Mouse (Mus musculus): Measurements from ENCODE around the gene Smtnl2. TPM values are rescaled to one million over a fixed set of nuclear protein-coding genes. Genes with fewer than 3 reads are reported as not detected.

The Smtnl2 gene
- polyA plus RNA-seq, 1 experiment from 2014 or later, result 4.9 TPM

GRCm38 (mm10) chr11:72408451-72409170 lies 2.9 kb downstream of the Smtnl2 start:
- peaks cover 11% of the 10 kb centered on the region for H3K4me1 ChIP-seq (ENCODE audit: control insufficient read depth, low read depth, low read length)
- peaks cover 15% of the 10 kb centered on the region for H3K27me3 ChIP-seq (ENCODE audit: control insufficient read depth, insufficient read depth, low read depth, low read length)
- no peak overlapping the region for H3K4me2 ChIP-seq (ENCODE audit: low read depth, low read length)
- H3K36me3 ChIP-seq (ENCODE audit: control insufficient read depth, insufficient read depth), result no peaks in the 10 kb centered on the region
- ATAC-seq (ENCODE audit: low read depth), result no peak
- no peak overlapping the region for H3K9ac ChIP-seq (ENCODE audit: low read depth, low read length)
- no peaks in the 10 kb centered on the region for H3K9me3 ChIP-seq (replicated peaks; ENCODE audit: control insufficient read depth, low read length)
- no peak overlapping the region for H3K27ac ChIP-seq (ENCODE audit: low read length)
- H3K4me3 ChIP-seq (ENCODE audit: low read depth, low read length), result no peak overlapping the region
- 68% methylated on average over 9 of the region's 9 CpGs for WGBS (ENCODE audit: insufficient replicate concordance)

GRCm38 (mm10) chr11:72407574-72407973 lies 3.9 kb downstream of the Smtnl2 start:
- Histone ChIP-seq H3K4me1 (ENCODE audit: control insufficient read depth, low read depth, low read length) (peaks cover 11% of the 10 kb centered on the region), H3K27me3 (ENCODE audit: control insufficient read depth, insufficient read depth, low read depth, low read length) (peaks cover 15% of the 10 kb centered on the region)
- ATAC-seq (ENCODE audit: low read depth), result no peak

GRCm38 (mm10) chr11:72407081-72407480 lies 4.4 kb downstream of the Smtnl2 start:
- Histone ChIP-seq H3K4me3 (ENCODE audit: low read depth, low read length) (no peak overlapping the region), H3K27ac (ENCODE audit: low read length) (no peak overlapping the region), H3K27me3 (ENCODE audit: control insufficient read depth, insufficient read depth, low read depth, low read length) (peaks cover 14% of the 10 kb centered on the region), H3K4me2 (ENCODE audit: low read depth, low read length) (no peak overlapping the region), H3K36me3 (ENCODE audit: control insufficient read depth, insufficient read depth) (no peaks in the 10 kb centered on the region), H3K9me3 (replicated peaks; ENCODE audit: control insufficient read depth, low read length) (no peaks in the 10 kb centered on the region), H3K9ac (ENCODE audit: low read depth, low read length) (no peak overlapping the region), H3K4me1 (ENCODE audit: control insufficient read depth, low read depth, low read length) (peaks cover 11% of the 10 kb centered on the region)
- WGBS (ENCODE audit: insufficient replicate concordance), result 22% methylated on average over 3 of the region's 3 CpGs
- ATAC-seq (ENCODE audit: low read depth), result no peak

More at GRCm38 (mm10) chr11:72407574-72407973, 3.9 kb downstream of the Smtnl2 start:
- Histone ChIP-seq H3K4me2 (ENCODE audit: low read depth, low read length) (no peak overlapping the region), H3K4me3 (ENCODE audit: low read depth, low read length) (no peak overlapping the region), H3K9ac (ENCODE audit: low read depth, low read length) (no peak overlapping the region), H3K27ac (ENCODE audit: low read length) (no peak overlapping the region), H3K9me3 (replicated peaks; ENCODE audit: control insufficient read depth, low read length) (no peaks in the 10 kb centered on the region), H3K36me3 (ENCODE audit: control insufficient read depth, insufficient read depth) (no peaks in the 10 kb centered on the region)
- WGBS (ENCODE audit: insufficient replicate concordance), result 13% methylated on average over 7 of the region's 7 CpGs

GRCm38 (mm10) chr11:72406079-72406675 lies 5.3 kb downstream of the Smtnl2 start:
- Histone ChIP-seq H3K27me3 (ENCODE audit: control insufficient read depth, insufficient read depth, low read depth, low read length) (peaks cover 5% of the 10 kb centered on the region; the same call in 1 of the 2 replicates), H3K36me3 (ENCODE audit: control insufficient read depth, insufficient read depth) (no peaks in the 10 kb centered on the region), H3K4me2 (ENCODE audit: low read depth, low read length) (no peak overlapping the region), H3K9me3 (replicated peaks; ENCODE audit: control insufficient read depth, low read length) (no peaks in the 10 kb centered on the region), H3K4me1 (ENCODE audit: control insufficient read depth, low read depth, low read length) (peaks cover 2% of the 10 kb centered on the region), H3K9ac (ENCODE audit: low read depth, low read length) (no peak overlapping the region), H3K27ac (ENCODE audit: low read length) (no peak overlapping the region), H3K4me3 (ENCODE audit: low read depth, low read length) (no peak overlapping the region)
- ATAC-seq (ENCODE audit: low read depth), result no peak
- 52% methylated on average over 8 of the region's 8 CpGs for WGBS (ENCODE audit: insufficient replicate concordance)

GRCm38 (mm10) chr11:72405532-72405931 lies 6.0 kb downstream of the Smtnl2 start:
- no peaks in the 10 kb centered on the region; the same call in 1 of the 2 replicates for H3K4me1 ChIP-seq (ENCODE audit: control insufficient read depth, low read depth, low read length)
- no peak overlapping the region for H3K27ac ChIP-seq (ENCODE audit: low read length)
- no peak overlapping the region for H3K4me2 ChIP-seq (ENCODE audit: low read depth, low read length)
- H3K9me3 ChIP-seq (replicated peaks; ENCODE audit: control insufficient read depth, low read length), result no peaks in the 10 kb centered on the region
- H3K9ac ChIP-seq (ENCODE audit: low read depth, low read length), result no peak overlapping the region
- no peaks in the 10 kb centered on the region for H3K36me3 ChIP-seq (ENCODE audit: control insufficient read depth, insufficient read depth)
- no peak for ATAC-seq (ENCODE audit: low read depth)
- H3K27me3 ChIP-seq (ENCODE audit: control insufficient read depth, insufficient read depth, low read depth, low read length), result peaks cover under 1% of the 10 kb centered on the region; the same call in 1 of the 2 replicates
- no peak overlapping the region for H3K4me3 ChIP-seq (ENCODE audit: low read depth, low read length)
- WGBS (ENCODE audit: insufficient replicate concordance), result 57% methylated on average over 4 of the region's 4 CpGs

- Histone ChIP-seq H3K9ac (ENCODE audit: low read depth, low read length) (no peak overlapping the region), H3K4me1 (ENCODE audit: control insufficient read depth, low read depth, low read length) (no peaks in the 10 kb centered on the region; the same call in 1 of the 2 replicates), H3K9me3 (replicated peaks; ENCODE audit: control insufficient read depth, low read length) (no peaks in the 10 kb centered on the region), H3K36me3 (ENCODE audit: control insufficient read depth, insufficient read depth) (no peaks in the 10 kb centered on the region), H3K27ac (ENCODE audit: low read length) (no peak overlapping the region), H3K4me3 (ENCODE audit: low read depth, low read length) (no peak overlapping the region), H3K4me2 (ENCODE audit: low read depth, low read length) (no peak overlapping the region), H3K27me3 (ENCODE audit: control insufficient read depth, insufficient read depth, low read depth, low read length) (no peaks in the 10 kb centered on the region)
- no peak for ATAC-seq (ENCODE audit: low read depth)
- WGBS (ENCODE audit: insufficient replicate concordance), result 66% methylated on average over 12 of the region's 12 CpGs
Observed at GRCm38 (mm10) chr11:72402969-72403368, 8.5 kb downstream of the Smtnl2 start.

GRCm38 (mm10) chr11:72402017-72402416 lies 9.5 kb downstream of the Smtnl2 start:
- no peak for ATAC-seq (ENCODE audit: low read depth)
- Histone ChIP-seq H3K4me3 (ENCODE audit: low read depth, low read length) (no peak overlapping the region), H3K4me2 (ENCODE audit: low read depth, low read length) (no peak overlapping the region)

GRCm38 (mm10) chr11:72401068-72401467 lies 10.4 kb downstream of the Smtnl2 start:
- Histone ChIP-seq H3K4me2 (ENCODE audit: low read depth, low read length) (no peak overlapping the region), H3K4me3 (ENCODE audit: low read depth, low read length) (no peak overlapping the region), H3K9ac (ENCODE audit: low read depth, low read length) (no peak overlapping the region), H3K4me1 (ENCODE audit: control insufficient read depth, low read depth, low read length) (no peaks in the 10 kb centered on the region), H3K36me3 (ENCODE audit: control insufficient read depth, insufficient read depth) (no peaks in the 10 kb centered on the region), H3K9me3 (replicated peaks; ENCODE audit: control insufficient read depth, low read length) (no peaks in the 10 kb centered on the region), H3K27ac (ENCODE audit: low read length) (no peak overlapping the region), H3K27me3 (ENCODE audit: control insufficient read depth, insufficient read depth, low read depth, low read length) (no peaks in the 10 kb centered on the region)
- 78% methylated on average over 12 of the region's 12 CpGs for WGBS (ENCODE audit: insufficient replicate concordance)
- no peak for ATAC-seq (ENCODE audit: low read depth)

More at GRCm38 (mm10) chr11:72402017-72402416, 9.5 kb downstream of the Smtnl2 start:
- H3K9ac ChIP-seq (ENCODE audit: low read depth, low read length), result no peak overlapping the region
- H3K27me3 ChIP-seq (ENCODE audit: control insufficient read depth, insufficient read depth, low read depth, low read length), result no peaks in the 10 kb centered on the region
- no peak overlapping the region for H3K27ac ChIP-seq (ENCODE audit: low read length)
- WGBS (ENCODE audit: insufficient replicate concordance), result 66% methylated on average over 5 of the region's 5 CpGs
- H3K36me3 ChIP-seq (ENCODE audit: control insufficient read depth, insufficient read depth), result no peaks in the 10 kb centered on the region
- H3K9me3 ChIP-seq (replicated peaks; ENCODE audit: control insufficient read depth, low read length), result no peaks in the 10 kb centered on the region
- H3K4me1 ChIP-seq (ENCODE audit: control insufficient read depth, low read depth, low read length), result no peaks in the 10 kb centered on the region

GRCm38 (mm10) chr11:72397811-72398525 lies 13.5 kb downstream of the Smtnl2 start:
- 61% methylated on average over 8 of the region's 8 CpGs for WGBS (ENCODE audit: insufficient replicate concordance)

More at GRCm38 (mm10) chr11:72397811-72398525, 13.5 kb downstream of the Smtnl2 start:
- no peaks in the 10 kb centered on the region for H3K4me1 ChIP-seq (ENCODE audit: control insufficient read depth, low read depth, low read length)
- no peak overlapping the region for H3K9ac ChIP-seq (ENCODE audit: low read depth, low read length)
- ATAC-seq (ENCODE audit: low read depth), result no peak
- H3K27ac ChIP-seq (ENCODE audit: low read length), result no peak overlapping the region
- no peaks in the 10 kb centered on the region for H3K36me3 ChIP-seq (ENCODE audit: control insufficient read depth, insufficient read depth)
- H3K9me3 ChIP-seq (replicated peaks; ENCODE audit: control insufficient read depth, low read length), result no peaks in the 10 kb centered on the region
- H3K4me3 ChIP-seq (ENCODE audit: low read depth, low read length), result no peak overlapping the region
- H3K4me2 ChIP-seq (ENCODE audit: low read depth, low read length), result no peak overlapping the region
- no peaks in the 10 kb centered on the region for H3K27me3 ChIP-seq (ENCODE audit: control insufficient read depth, insufficient read depth, low read depth, low read length)
